ENCODE assay signal across 21 mouse cellular contexts in genomic region chr6:40249939-40250338, GRCm38 (mm10).
DNase-seq lines count a peak whose midpoint lies in the region; ATAC-seq and TF ChIP-seq lines count a peak whose summit lies in the region.
"Had no signal": no experiment of that assay in that cellular context is flagged by ENCODE, and none has a peak within 500 bp of the region (broad histone marks: within the 10 kb centered on the region; RNA-seq: fewer than 3 reads in every experiment).

No protein-coding gene starts in this region.

- ATAC-seq in frontal cortex, adult (ENCODE audit: low TSS enrichment), result peak; percentile 89
- no peak for ATAC-seq in midbrain, postnatal 0 days (ENCODE audit: low FRiP score)
- ATAC-seq: activated CD4-positive, CD25-positive, alpha-beta regulatory T cell, adult 4 months; forebrain, embryonic 13.5 days; forebrain, embryonic 16.5 days; Patski had no signal

- TF ChIP-seq CTCF in gastrocnemius, adult 2 months (IDR thresholded peaks at IDR 0.05), result no peak
- no peak for TF ChIP-seq CTCF in midbrain, postnatal 0 days (IDR thresholded peaks at IDR 0.05)

- H3K9me3 ChIP-seq in midbrain, postnatal 0 days (ENCODE audit: low read length), result no peaks in the 10 kb centered on the region
- H3K9me3 ChIP-seq: embryonic facial prominence, embryonic 10.5 days; embryonic facial prominence, embryonic 12.5 days; forebrain, embryonic 13.5 days had no signal

- H3K4me2 ChIP-seq in midbrain, postnatal 0 days (ENCODE audit: low read depth, low read length, poor library complexity, severe bottlenecking), result no peak overlapping the region
- H3K4me2 ChIP-seq: embryonic facial prominence, embryonic 12.5 days; forebrain, embryonic 13.5 days had no signal

- peak overlapping the region; percentile 16; the same call in 1 of the 2 replicates for H3K27ac ChIP-seq in gastrocnemius, adult 2 months
- H3K27ac ChIP-seq in midbrain, postnatal 0 days (ENCODE audit: low read depth, low read length), result no peak overlapping the region
- H3K27ac ChIP-seq: embryonic facial prominence, embryonic 10.5 days; embryonic facial prominence, embryonic 12.5 days; forebrain, embryonic 13.5 days had no signal

- peaks cover 6% of the 10 kb centered on the region; the same call in 1 of the 2 replicates for H3K36me3 ChIP-seq in midbrain, postnatal 0 days (ENCODE audit: insufficient read depth, low read length)
- H3K36me3 ChIP-seq: embryonic facial prominence, embryonic 10.5 days; embryonic facial prominence, embryonic 12.5 days had no signal

- H3K27me3 ChIP-seq in midbrain, postnatal 0 days (ENCODE audit: insufficient read depth, low read length), result no peaks in the 10 kb centered on the region
- H3K27me3 ChIP-seq: embryonic facial prominence, embryonic 12.5 days; forebrain, embryonic 13.5 days had no signal

- H3K4me3 ChIP-seq in gastrocnemius, adult 2 months, result no peak overlapping the region
- no peak overlapping the region for H3K4me3 ChIP-seq in midbrain, postnatal 0 days (ENCODE audit: low read depth, low read length)
- H3K4me3 ChIP-seq: embryonic facial prominence, embryonic 10.5 days; embryonic facial prominence, embryonic 12.5 days; forebrain, embryonic 13.5 days had no signal

- intact Hi-C loops in gastrocnemius, adult 2 months (cut with DNase I), result no loop called here
- intact Hi-C loops in gastrocnemius, postnatal 14 days (cut with DNase I; ENCODE audit: low total_unique reads), result no loop called here

- H3K9ac ChIP-seq in midbrain, postnatal 0 days (replicated peaks; ENCODE audit: low read length, poor library complexity, severe bottlenecking), result no peak overlapping the region
- H3K9ac ChIP-seq: embryonic facial prominence, embryonic 12.5 days; forebrain, embryonic 13.5 days had no signal

- no peak for DNase-seq in frontal cortex, postnatal 36 days (ENCODE audit: low spot score in 2 of 2)
- no peak for DNase-seq in gastrocnemius, adult 2 months
- DNase-seq in gastrocnemius, postnatal 14 days, result no peak
- DNase-seq in brain, adult 2 months (ENCODE audit: low read depth, low spot score), result peak; percentile 65
- DNase-seq in c-Kit-positive CD71-positive TER-119-positive erythroid progenitor cells, embryonic 14.5 days (ENCODE audit: low spot score), result no peak
- DNase-seq in midbrain, postnatal 0 days (ENCODE audit: low spot score), result no peak
- DNase-seq: adrenal gland, adult 8-10 months; adrenal gland, postnatal 14 days; adrenal gland, postnatal 36 days; cerebellum, adult 11-12 months; cerebellum, adult 2 months; cerebellum, adult 9-10 months; cerebellum, postnatal 10 days; cerebellum, postnatal 25 days had no signal

- H3K4me1 ChIP-seq in midbrain, postnatal 0 days (ENCODE audit: insufficient read depth, low read length), result no peaks in the 10 kb centered on the region
- H3K4me1 ChIP-seq: embryonic facial prominence, embryonic 10.5 days; embryonic facial prominence, embryonic 12.5 days; forebrain, embryonic 13.5 days had no signal
